In the genomic region with DNA sequence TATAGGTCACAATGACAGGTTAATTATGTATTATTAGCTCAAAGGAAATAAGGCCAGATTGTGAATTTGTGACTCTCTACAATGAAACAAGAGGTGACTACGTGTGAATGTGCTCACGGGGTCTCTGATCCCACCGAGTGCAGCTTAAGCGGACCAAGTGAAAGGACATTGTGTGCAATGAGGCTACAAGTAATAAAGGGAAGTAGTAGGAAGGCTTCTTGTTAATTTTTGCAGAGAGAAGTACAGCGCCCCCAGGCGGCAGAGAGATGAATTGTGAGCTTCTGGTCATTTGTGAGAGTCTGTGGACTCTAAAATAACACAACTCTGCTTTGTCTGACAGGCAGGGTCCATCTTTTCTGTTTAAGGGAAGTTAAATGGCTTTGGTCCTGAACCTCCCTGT, we compare ENCODE assay signal across 8 mouse cellular contexts.
A peak's percentile ranks its signal among the peaks of the same experiment; 100 is the strongest.
DNase-seq lines count a peak whose midpoint lies in the region; ATAC-seq and TF ChIP-seq lines count a peak whose summit lies in the region.

No protein-coding gene starts in this region.

- TF ChIP-seq EP300 in heart, postnatal 0 days (IDR thresholded peaks at IDR 0.05; ENCODE audit: low read depth) = no peak

- H3K9me3 ChIP-seq in heart, postnatal 0 days (replicated peaks; ENCODE audit: control insufficient read depth, low read length) = no peaks in the 10 kb centered on the region
- H3K9me3 ChIP-seq in midbrain, embryonic 15.5 days = no peaks in the 10 kb centered on the region

- no peak overlapping the region for H3K9ac ChIP-seq in heart, postnatal 0 days (replicated peaks; ENCODE audit: low read depth, low read length)
- no peak overlapping the region for H3K9ac ChIP-seq in midbrain, embryonic 15.5 days

- WGBS in heart, postnatal 0 days = 65% methylated on average over 6 of the region's 6 CpGs
- WGBS in midbrain, embryonic 15.5 days = 40% methylated on average over 6 of the region's 6 CpGs

- TF ChIP-seq CTCF in heart, postnatal 0 days (IDR thresholded peaks at IDR 0.05; ENCODE audit: low read depth) = 0 out of 2 replicates have a peak, but pooled peaks have one; percentile 11

- no peaks in the 10 kb centered on the region for H3K27me3 ChIP-seq in heart, postnatal 0 days (ENCODE audit: control insufficient read depth, insufficient read depth, low read length)
- no peaks in the 10 kb centered on the region for H3K27me3 ChIP-seq in midbrain, embryonic 15.5 days (replicated peaks)

- H3K36me3 ChIP-seq in heart, postnatal 0 days (replicated peaks; ENCODE audit: control insufficient read depth, insufficient read depth, low read length) = no peaks in the 10 kb centered on the region
- no peaks in the 10 kb centered on the region for H3K36me3 ChIP-seq in midbrain, embryonic 15.5 days (replicated peaks)

- H3K4me3 ChIP-seq in heart, postnatal 0 days (ENCODE audit: low read depth, low read length) = no peak overlapping the region
- H3K4me3 ChIP-seq in midbrain, embryonic 15.5 days = no peak overlapping the region

- no peak overlapping the region for H3K4me2 ChIP-seq in heart, postnatal 0 days (ENCODE audit: low read depth, low read length)
- no peak overlapping the region for H3K4me2 ChIP-seq in midbrain, embryonic 15.5 days

- no peak for ATAC-seq in heart, postnatal 0 days (ENCODE audit: insufficient read depth, low read depth)
- peak; percentile 38; the same call in 1 of the 2 replicates for ATAC-seq in midbrain, embryonic 15.5 days (replicated peaks)

- no peak overlapping the region for H3K27ac ChIP-seq in heart, postnatal 0 days (ENCODE audit: low read depth)
- 0 out of 2 replicates have a peak overlapping the region, but pooled peaks have one; percentile 21 for H3K27ac ChIP-seq in midbrain, embryonic 15.5 days

- DNase-seq in heart, postnatal 0 days (ENCODE audit: low spot score) = no peak
- no peak for DNase-seq in heart, postnatal 25 days (ENCODE audit: low spot score)
- peak; percentile 38 for DNase-seq in right cerebral cortex, postnatal 14 days
- DNase-seq in right cerebral cortex, postnatal 25 days = no peak
- peak; percentile 27 for DNase-seq in cerebellum, adult 9-11 months
- peak; percentile 60 for DNase-seq in kidney, adult 9 months
- DNase-seq in urinary bladder, postnatal 14 days (ENCODE audit: low spot score) = no peak

- H3K4me1 ChIP-seq in heart, postnatal 0 days (ENCODE audit: control insufficient read depth, insufficient read depth) = no peaks in the 10 kb centered on the region
- H3K4me1 ChIP-seq in midbrain, embryonic 15.5 days = peaks cover 15% of the 10 kb centered on the region

- intact Hi-C loops in heart, postnatal 25 days (cut with DNase I) = no loop called here

Comparison
In these comparisons a context has a peak if more than half of its experiments do, and no peak if none do; other contexts are left out.
1. DNase-seq: peak in right cerebral cortex, postnatal 14 days (single experiment), cerebellum, adult 9-11 months (single experiment) and kidney, adult 9 months (single experiment); none in heart, postnatal 0 days (single experiment), heart, postnatal 25 days (single experiment), right cerebral cortex, postnatal 25 days (single experiment) and urinary bladder, postnatal 14 days (single experiment).